Mouse (Mus musculus): ENCODE data around the gene Spatc1l. TPM values are rescaled to one million over a fixed set of nuclear protein-coding genes. Genes with fewer than 3 reads are reported as not detected.

The Spatc1l gene
- polyA plus RNA-seq, 1 experiment from 2014 or later = not detected

GRCm38 (mm10) chr10:76550458-76550857, 11.6 kb upstream of the Spatc1l start:
- Histone ChIP-seq H3K27ac (no peak overlapping the region), H3K9me3 (replicated peaks) (no peaks in the 10 kb centered on the region), H3K36me3 (peaks cover 57% of the 10 kb centered on the region), H3K9ac (no peak overlapping the region), H3K4me3 (no peak overlapping the region), H3K4me1 (replicated peaks) (no peaks in the 10 kb centered on the region), H3K4me2 (no peak overlapping the region), H3K27me3 (no peaks in the 10 kb centered on the region)
- ATAC-seq (replicated peaks; ENCODE audit: insufficient number of reproducible peaks, insufficient read depth, low FRiP score, low read depth) = no peak
- WGBS = 86% methylated on average over 5 of the region's 5 CpGs

GRCm38 (mm10) chr10:76551556-76551955, 10.5 kb upstream of the Spatc1l start:
- Histone ChIP-seq H3K27ac (no peak overlapping the region), H3K4me2 (no peak overlapping the region), H3K9ac (no peak overlapping the region), H3K27me3 (no peaks in the 10 kb centered on the region), H3K36me3 (peaks cover 57% of the 10 kb centered on the region), H3K9me3 (replicated peaks) (no peaks in the 10 kb centered on the region), H3K4me1 (replicated peaks) (no peaks in the 10 kb centered on the region), H3K4me3 (no peak overlapping the region)
- ATAC-seq (replicated peaks; ENCODE audit: insufficient number of reproducible peaks, insufficient read depth, low FRiP score, low read depth) = no peak
- 81% methylated on average over 3 of the region's 3 CpGs for WGBS

- no peak overlapping the region for H3K9ac ChIP-seq
- H3K27ac ChIP-seq = no peak overlapping the region
These were observed 8.0 kb upstream of the Spatc1l start for GRCm38 (mm10) chr10:76554061-76554460.

GRCm38 (mm10) chr10:76569996-76570685, 8.1 kb downstream of the Spatc1l start:
- H3K27ac ChIP-seq = no peak overlapping the region
- 93% methylated on average over 22 of the region's 22 CpGs for WGBS
- H3K4me3 ChIP-seq = no peak overlapping the region
- no peaks in the 10 kb centered on the region for H3K4me1 ChIP-seq (replicated peaks)
- no peaks in the 10 kb centered on the region for H3K9me3 ChIP-seq (replicated peaks)
- H3K27me3 ChIP-seq = no peaks in the 10 kb centered on the region
- H3K4me2 ChIP-seq = no peak overlapping the region
- no peak for ATAC-seq (replicated peaks; ENCODE audit: insufficient number of reproducible peaks, insufficient read depth, low FRiP score, low read depth)
- H3K9ac ChIP-seq = no peak overlapping the region
- no peaks in the 10 kb centered on the region for H3K36me3 ChIP-seq

More at GRCm38 (mm10) chr10:76554061-76554460, 8.0 kb upstream of the Spatc1l start:
- no peaks in the 10 kb centered on the region for H3K4me1 ChIP-seq (replicated peaks)
- ATAC-seq (replicated peaks; ENCODE audit: insufficient number of reproducible peaks, insufficient read depth, low FRiP score, low read depth) = no peak
- no peaks in the 10 kb centered on the region for H3K9me3 ChIP-seq (replicated peaks)
- 83% methylated on average over 5 of the region's 5 CpGs for WGBS
- no peak overlapping the region for H3K4me3 ChIP-seq
- H3K4me2 ChIP-seq = no peak overlapping the region
- H3K36me3 ChIP-seq = peaks cover 42% of the 10 kb centered on the region
- H3K27me3 ChIP-seq = no peaks in the 10 kb centered on the region

- no peaks in the 10 kb centered on the region for H3K4me1 ChIP-seq (replicated peaks)
- no peak overlapping the region for H3K4me2 ChIP-seq
- ATAC-seq (replicated peaks; ENCODE audit: insufficient number of reproducible peaks, insufficient read depth, low FRiP score, low read depth) = no peak
- H3K9ac ChIP-seq = no peak overlapping the region
- no peaks in the 10 kb centered on the region for H3K9me3 ChIP-seq (replicated peaks)
- no peak overlapping the region for H3K27ac ChIP-seq
- H3K36me3 ChIP-seq = no peaks in the 10 kb centered on the region
- no peaks in the 10 kb centered on the region for H3K27me3 ChIP-seq
- 72% methylated on average over 2 of the region's 2 CpGs for WGBS
- H3K4me3 ChIP-seq = no peak overlapping the region
These were observed 9.0 kb downstream of the Spatc1l start for GRCm38 (mm10) chr10:76571070-76571469.

- no peaks in the 10 kb centered on the region for H3K36me3 ChIP-seq
- H3K4me1 ChIP-seq (replicated peaks) = no peaks in the 10 kb centered on the region
- H3K27ac ChIP-seq = no peak overlapping the region
- no peaks in the 10 kb centered on the region for H3K9me3 ChIP-seq (replicated peaks)
- WGBS = 74% methylated on average over 3 of the region's 3 CpGs
- no peak overlapping the region for H3K4me3 ChIP-seq
- H3K27me3 ChIP-seq = no peaks in the 10 kb centered on the region
- no peak overlapping the region for H3K4me2 ChIP-seq
- no peak for ATAC-seq (replicated peaks; ENCODE audit: insufficient number of reproducible peaks, insufficient read depth, low FRiP score, low read depth)
- H3K9ac ChIP-seq = no peak overlapping the region
These were observed 10.1 kb downstream of the Spatc1l start for GRCm38 (mm10) chr10:76572151-76572550.

- Histone ChIP-seq H3K27ac (no peak within 1 kb of the TSS), H3K36me3 (no peaks in the 10 kb centered on the region), H3K4me3 (no peak within 1 kb of the TSS), H3K27me3 (no peaks in the 10 kb centered on the region), H3K9ac (no peak within 1 kb of the TSS), H3K4me1 (replicated peaks) (no peaks in the 10 kb centered on the region), H3K9me3 (replicated peaks) (no peaks in the 10 kb centered on the region), H3K4me2 (no peak within 1 kb of the TSS)
- ATAC-seq (replicated peaks; ENCODE audit: insufficient number of reproducible peaks, insufficient read depth, low FRiP score, low read depth) = no peak
- 84% methylated on average over 3 of the region's 3 CpGs for WGBS
These were observed 13.3 kb downstream of the Spatc1l start, which contains the start of gene Ftcd for GRCm38 (mm10) chr10:76575374-76575773. Ftcd (plus strand) TSS chr10:76575648.

- no peak for ATAC-seq (replicated peaks; ENCODE audit: insufficient number of reproducible peaks, insufficient read depth, low FRiP score, low read depth)
- Histone ChIP-seq H3K4me3 (no peak overlapping the region), H3K9ac (no peak overlapping the region), H3K36me3 (no peaks in the 10 kb centered on the region), H3K4me1 (replicated peaks) (no peaks in the 10 kb centered on the region), H3K27ac (no peak overlapping the region), H3K4me2 (no peak overlapping the region), H3K9me3 (replicated peaks) (no peaks in the 10 kb centered on the region), H3K27me3 (no peaks in the 10 kb centered on the region)
- WGBS = 59% methylated on average over 7 of the region's 7 CpGs
These were observed 14.8 kb downstream of the Spatc1l start for GRCm38 (mm10) chr10:76576920-76577319.

- no peaks in the 10 kb centered on the region for H3K36me3 ChIP-seq
- no peaks in the 10 kb centered on the region for H3K9me3 ChIP-seq (replicated peaks)
- no peaks in the 10 kb centered on the region for H3K27me3 ChIP-seq
- H3K27ac ChIP-seq = peak overlapping the region; percentile 71; the same call in 1 of the 2 replicates
- H3K4me1 ChIP-seq (replicated peaks) = peaks cover 29% of the 10 kb centered on the region
- H3K4me3 ChIP-seq = peak overlapping the region; percentile 12
- WGBS = 16% methylated on average over 10 of the region's 10 CpGs
- peak overlapping the region; percentile 50 for H3K4me2 ChIP-seq
- ATAC-seq (replicated peaks; ENCODE audit: insufficient number of reproducible peaks, insufficient read depth, low FRiP score, low read depth) = peak; percentile 37; the same call in 1 of the 2 replicates
- H3K9ac ChIP-seq = no peak overlapping the region
These were observed 22.1 kb downstream of the Spatc1l start for GRCm38 (mm10) chr10:76584138-76584537.

- WGBS = 10% methylated on average over 1 of the region's 1 CpGs
- ATAC-seq (replicated peaks; ENCODE audit: insufficient number of reproducible peaks, insufficient read depth, low FRiP score, low read depth) = peak; percentile 79
- H3K9me3 ChIP-seq (replicated peaks) = no peaks in the 10 kb centered on the region; the same call in 1 of the 2 replicates
- no peaks in the 10 kb centered on the region for H3K36me3 ChIP-seq
- H3K4me3 ChIP-seq = no peak overlapping the region
- H3K9ac ChIP-seq = no peak overlapping the region
- peaks cover 32% of the 10 kb centered on the region for H3K4me1 ChIP-seq (replicated peaks)
- H3K27ac ChIP-seq = peak overlapping the region; percentile 70
- no peak overlapping the region for H3K4me2 ChIP-seq
- no peaks in the 10 kb centered on the region for H3K27me3 ChIP-seq
These were observed 24.1 kb downstream of the Spatc1l start for GRCm38 (mm10) chr10:76586190-76586589.

- Histone ChIP-seq H3K4me1 (replicated peaks) (peaks cover 16% of the 10 kb centered on the region), H3K4me3 (no peak overlapping the region), H3K9me3 (replicated peaks) (no peaks in the 10 kb centered on the region; the same call in 1 of the 2 replicates), H3K27ac (peak overlapping the region; percentile 89), H3K4me2 (no peak overlapping the region), H3K36me3 (no peaks in the 10 kb centered on the region), H3K9ac (no peak overlapping the region), H3K27me3 (no peaks in the 10 kb centered on the region)
- WGBS = 47% methylated on average over 11 of the region's 11 CpGs
- ATAC-seq (replicated peaks; ENCODE audit: insufficient number of reproducible peaks, insufficient read depth, low FRiP score, low read depth) = peak; percentile 45; the same call in 1 of the 2 replicates
These were observed 28.1 kb downstream of the Spatc1l start for GRCm38 (mm10) chr10:76590197-76590596.

- 91% methylated on average over 31 of the region's 31 CpGs for WGBS
These were observed 34.3 kb downstream of the Spatc1l start for GRCm38 (mm10) chr10:76596338-76596737.

More at GRCm38 (mm10) chr10:76596338-76596737, 34.3 kb downstream of the Spatc1l start:
- Histone ChIP-seq H3K9ac (no peak overlapping the region), H3K36me3 (no peaks in the 10 kb centered on the region), H3K27me3 (no peaks in the 10 kb centered on the region), H3K4me1 (replicated peaks) (no peaks in the 10 kb centered on the region), H3K9me3 (replicated peaks) (no peaks in the 10 kb centered on the region), H3K4me3 (no peak overlapping the region), H3K4me2 (no peak overlapping the region), H3K27ac (no peak overlapping the region)
- ATAC-seq (replicated peaks; ENCODE audit: insufficient number of reproducible peaks, insufficient read depth, low FRiP score, low read depth) = no peak

All from heart, embryonic 15.5 days (tissue).